8 mouse cellular contexts compared by ENCODE assay signal in the genomic region with DNA sequence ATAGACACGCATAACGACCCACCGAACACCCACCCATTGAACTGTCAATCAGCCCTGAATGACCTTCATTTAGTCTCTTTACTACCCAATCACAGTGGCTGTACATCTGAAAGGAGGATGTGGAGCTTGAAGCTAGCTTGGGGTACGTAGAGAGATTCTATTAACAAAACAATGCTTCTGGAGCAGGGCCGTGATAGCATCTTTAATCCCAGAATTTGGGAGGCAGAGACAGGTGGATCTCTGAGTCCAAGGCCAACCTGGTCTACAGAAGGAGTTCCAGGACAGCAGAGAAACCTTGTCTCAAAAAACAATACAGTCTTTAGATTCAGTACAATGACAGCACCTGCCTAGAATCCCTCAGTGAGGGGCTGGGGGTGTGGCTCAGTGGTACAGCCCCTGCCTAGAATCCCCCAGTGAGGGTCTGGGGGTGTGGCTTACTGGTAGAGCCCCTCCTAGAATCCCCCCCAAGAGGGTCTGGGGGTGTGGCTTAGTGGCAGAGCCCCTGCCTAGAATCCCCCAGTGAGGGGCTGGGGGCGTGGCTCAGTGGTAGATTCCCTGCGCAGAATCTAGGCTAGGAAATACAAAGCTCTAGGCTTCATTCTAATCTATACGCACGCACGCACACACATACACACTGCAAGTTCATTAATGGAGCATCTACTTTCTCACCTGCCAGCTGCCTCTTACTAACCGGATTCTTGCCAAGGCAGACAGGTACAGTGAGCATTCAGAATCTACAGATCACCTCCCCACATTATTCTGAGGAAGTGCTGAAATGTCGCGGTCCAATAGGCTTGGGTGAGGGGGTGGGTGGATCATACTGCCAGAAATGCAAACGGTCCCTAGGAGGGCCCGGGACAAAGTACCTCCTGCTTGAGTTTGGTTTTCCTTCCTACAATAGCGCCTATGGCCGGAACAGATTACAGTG. TPM values are rescaled to one million over a fixed set of nuclear protein-coding genes. Genes with fewer than 3 reads are reported as not detected.
DNase-seq lines count a peak whose midpoint lies in the region; ATAC-seq lines count a peak whose summit lies in the region.

No protein-coding gene starts in this region.

- no peak overlapping the region for H3K27ac ChIP-seq in kidney, embryonic 14.5 days (ENCODE audit: low read depth, low read length)
- no peak overlapping the region for H3K27ac ChIP-seq in hindbrain, embryonic 12.5 days
- H3K27ac ChIP-seq in midbrain, embryonic 12.5 days (replicated peaks) = no peak overlapping the region

- peak overlapping the region; percentile 42; the same call in 1 of the 2 replicates for H3K9ac ChIP-seq in kidney, embryonic 14.5 days (ENCODE audit: low read depth, low read length)
- peak overlapping the region; percentile 45 for H3K9ac ChIP-seq in hindbrain, embryonic 12.5 days
- peak overlapping the region; percentile 29; the same call in 1 of the 2 replicates for H3K9ac ChIP-seq in midbrain, embryonic 12.5 days (replicated peaks)

- 0 out of 2 replicates have a peak, but pooled peaks have one; percentile 13 for ATAC-seq in kidney, embryonic 14.5 days (ENCODE audit: low FRiP score, low TSS enrichment)
- ATAC-seq in hindbrain, embryonic 12.5 days (ENCODE audit: low FRiP score) = peak; percentile 36
- ATAC-seq in midbrain, embryonic 12.5 days (ENCODE audit: low FRiP score, low read depth) = peak; percentile 10

- peak overlapping the region; percentile 47 for H3K4me2 ChIP-seq in kidney, embryonic 14.5 days (replicated peaks; ENCODE audit: low read depth, low read length)
- H3K4me2 ChIP-seq in hindbrain, embryonic 12.5 days (replicated peaks) = peak overlapping the region; percentile 64
- H3K4me2 ChIP-seq in midbrain, embryonic 12.5 days (replicated peaks) = peak overlapping the region; percentile 58

- peaks cover 21% of the 10 kb centered on the region for H3K4me1 ChIP-seq in kidney, embryonic 14.5 days (ENCODE audit: control insufficient read depth, insufficient read depth, low read length)
- H3K4me1 ChIP-seq in hindbrain, embryonic 12.5 days = peaks cover 29% of the 10 kb centered on the region
- peaks cover 32% of the 10 kb centered on the region for H3K4me1 ChIP-seq in midbrain, embryonic 12.5 days

- H3K36me3 ChIP-seq in kidney, embryonic 14.5 days (ENCODE audit: control insufficient read depth, insufficient read depth, low read length) = no peaks in the 10 kb centered on the region
- no peaks in the 10 kb centered on the region for H3K36me3 ChIP-seq in hindbrain, embryonic 12.5 days
- H3K36me3 ChIP-seq in midbrain, embryonic 12.5 days = no peaks in the 10 kb centered on the region

- WGBS in kidney, embryonic 14.5 days = 30% methylated on average over 17 of the region's 17 CpGs
- WGBS in hindbrain, embryonic 12.5 days = 21% methylated on average over 17 of the region's 17 CpGs
- WGBS in midbrain, embryonic 12.5 days = 25% methylated on average over 17 of the region's 17 CpGs

- H3K27me3 ChIP-seq in kidney, embryonic 14.5 days (ENCODE audit: control insufficient read depth, insufficient read depth, low read length) = peaks cover 17% of the 10 kb centered on the region; the same call in 1 of the 2 replicates
- H3K27me3 ChIP-seq in hindbrain, embryonic 12.5 days = peaks cover 79% of the 10 kb centered on the region
- H3K27me3 ChIP-seq in midbrain, embryonic 12.5 days = peaks cover 62% of the 10 kb centered on the region

- peak overlapping the region; percentile 25 for H3K4me3 ChIP-seq in kidney, embryonic 14.5 days (ENCODE audit: low read length)
- H3K4me3 ChIP-seq in hindbrain, embryonic 12.5 days = peak overlapping the region; percentile 36
- peak overlapping the region; percentile 39 for H3K4me3 ChIP-seq in midbrain, embryonic 12.5 days

- H3K9me3 ChIP-seq in kidney, embryonic 14.5 days (ENCODE audit: control insufficient read depth, low read length) = no peaks in the 10 kb centered on the region
- 0 out of 2 replicates have a peak, but pooled peaks cover 4% of the 10 kb centered on the region for H3K9me3 ChIP-seq in hindbrain, embryonic 12.5 days (replicated peaks)
- H3K9me3 ChIP-seq in midbrain, embryonic 12.5 days = peaks cover 3% of the 10 kb centered on the region; the same call in 1 of the 2 replicates

- no peak for DNase-seq in kidney, adult 18-20 months
- peak; percentile 34 for DNase-seq in T-cell, adult 2 months (ENCODE audit: low spot score)
- no peak for DNase-seq in cerebellum, adult 11-12 months
- DNase-seq in layer of hippocampus, adult 18-20 months (ENCODE audit: low spot score in 2 of 2) = no peak
- DNase-seq in embryo, embryonic 10.5 days (ENCODE audit: low spot score) = no peak

RNA-seq across cellular contexts. Expression of gene Bcl3, which starts 7.0 kb away (rescaled TPM):
- polyA plus RNA-seq in kidney, embryonic 14.5 days (2014; fragmentation: Nextera tagmentation; extraction: Ambion mirVana) = 3.5 and 4.2 TPM in 2 replicates
- polyA plus RNA-seq in hindbrain, embryonic 12.5 days (2016; fragmentation: Nextera tagmentation; extraction: Ambion mirVana) = 1.1 and 2.1 TPM in 2 replicates
- 0.52 and 0.64 TPM in 2 replicates for polyA plus RNA-seq in midbrain, embryonic 12.5 days (2016; fragmentation: Nextera tagmentation; extraction: Ambion mirVana)
- 1 to 10 TPM in 1 of 2 experiments, under 1 TPM in 1; 0.27 to 1.1 TPM for total RNA-seq in layer of hippocampus, adult 18-20 months (2021)

RNA-seq across cellular contexts. Expression of gene Cblc, which starts 19.0 kb away (rescaled TPM):
- polyA plus RNA-seq in kidney, embryonic 14.5 days (2014; fragmentation: Nextera tagmentation; extraction: Ambion mirVana) = 4.7 and 7.3 TPM in 2 replicates
- polyA plus RNA-seq in hindbrain, embryonic 12.5 days (2016; fragmentation: Nextera tagmentation; extraction: Ambion mirVana) = 1.0 and 1.3 TPM in 2 replicates
- 0.27 and 0.36 TPM in 2 replicates for polyA plus RNA-seq in midbrain, embryonic 12.5 days (2016; fragmentation: Nextera tagmentation; extraction: Ambion mirVana)
- total RNA-seq in layer of hippocampus, adult 18-20 months (2021) = not detected

RNA-seq across cellular contexts. Expression of gene Gm19345, which starts 36.2 kb away (rescaled TPM):
- polyA plus RNA-seq in kidney, embryonic 14.5 days (2014; fragmentation: Nextera tagmentation; extraction: Ambion mirVana) = 0.27 TPM in 1 of 2 replicates, not detected in the other
- 1.1 and 1.7 TPM in 2 replicates for polyA plus RNA-seq in hindbrain, embryonic 12.5 days (2016; fragmentation: Nextera tagmentation; extraction: Ambion mirVana)
- 0.63 and 1.4 TPM in 2 replicates for polyA plus RNA-seq in midbrain, embryonic 12.5 days (2016; fragmentation: Nextera tagmentation; extraction: Ambion mirVana)
- total RNA-seq in layer of hippocampus, adult 18-20 months (2021) = 1 to 10 TPM; 1.2 to 2.3 TPM

RNA-seq across cellular contexts. Expression of gene Bcam, which starts 44.7 kb away (rescaled TPM):
- polyA plus RNA-seq in kidney, embryonic 14.5 days (2014; fragmentation: Nextera tagmentation; extraction: Ambion mirVana) = 177 and 214 TPM in 2 replicates
- 21.0 and 25.1 TPM in 2 replicates for polyA plus RNA-seq in hindbrain, embryonic 12.5 days (2016; fragmentation: Nextera tagmentation; extraction: Ambion mirVana)
- 10.7 and 14.1 TPM in 2 replicates for polyA plus RNA-seq in midbrain, embryonic 12.5 days (2016; fragmentation: Nextera tagmentation; extraction: Ambion mirVana)
- total RNA-seq in layer of hippocampus, adult 18-20 months (2021) = 10 to 100 TPM; 12.4 to 12.9 TPM

RNA-seq across cellular contexts. Expression of gene Ceacam16, which starts 45.5 kb away (rescaled TPM):
- not detected in 2 replicates for polyA plus RNA-seq in kidney, embryonic 14.5 days (2014; fragmentation: Nextera tagmentation; extraction: Ambion mirVana)
- not detected in 2 replicates for polyA plus RNA-seq in hindbrain, embryonic 12.5 days (2016; fragmentation: Nextera tagmentation; extraction: Ambion mirVana)
- polyA plus RNA-seq in midbrain, embryonic 12.5 days (2016; fragmentation: Nextera tagmentation; extraction: Ambion mirVana) = 0.17 TPM in 1 of 2 replicates, not detected in the other
- not detected for total RNA-seq in layer of hippocampus, adult 18-20 months (2021)
